Mouse (Mus musculus) embryonic facial prominence, embryonic 15.5 days (tissue): ENCODE data around the gene Cabp1. TPM values are rescaled to one million over a fixed set of nuclear protein-coding genes. Genes with fewer than 3 reads are reported as not detected.

Experiments used
- ATAC-seq: fragments of 200-750 bp; cut with Nextera tagmentation; 2 replicates; pipeline ENCODE4 v1.8.0; 2017; ENCODE audit warnings: low read depth, moderate TSS enrichment; ENCODE audit not compliant: insufficient number of reproducible peaks, low FRiP score, low TSS enrichment
- H3K27ac ChIP-seq: fragments of 300-500 bp; sonication (generic); replicated peaks from 2 replicates; pipeline ENCODE4 v1.5.1; 2015; ENCODE audit warnings: mild to moderate bottlenecking, inconsistent platforms
- H3K27me3 ChIP-seq: fragments of 300-500 bp; sonication (generic); 2 replicates; pipeline ENCODE4 v1.6.1; 2015; ENCODE audit warnings: inconsistent platforms
- H3K36me3 ChIP-seq: fragments of 300-500 bp; sonication (generic); 2 replicates; pipeline ENCODE4 v1.6.1; 2015; ENCODE audit warnings: mild to moderate bottlenecking, inconsistent platforms
- H3K4me1 ChIP-seq: fragments of 300-500 bp; sonication (generic); 2 replicates; pipeline ENCODE4 v1.6.1; 2015; ENCODE audit warnings: inconsistent platforms
- H3K4me2 ChIP-seq: fragments of 300-500 bp; sonication (generic); replicated peaks from 2 replicates; pipeline ENCODE4 v1.6.1; 2015; ENCODE audit warnings: mild to moderate bottlenecking, inconsistent platforms
- H3K4me3 ChIP-seq: fragments of 300-500 bp; sonication (generic); replicated peaks from 2 replicates; pipeline ENCODE4 v1.5.1; 2015; ENCODE audit warnings: mild to moderate bottlenecking, inconsistent platforms
- H3K9ac ChIP-seq: fragments of 300-500 bp; sonication (generic); 2 replicates; pipeline ENCODE4 v1.6.1; 2015; ENCODE audit warnings: inconsistent platforms
- H3K9me3 ChIP-seq: fragments of 300-500 bp; sonication (generic); replicated peaks from 2 replicates; pipeline ENCODE4 v1.6.1; 2016; ENCODE audit warnings: inconsistent platforms
- WGBS: fragments of 180-500 bp; shearing (Covaris S2); methylation state at CpG from one replicate; pipeline ENCODE4 v1.1.7; 2015; 5-methylcytosine and 5-hydroxymethylcytosine counted together
- polyA plus RNA-seq: library from polyadenylated mRNA; unstranded; fragments of >200 nt; fragmentation: Nextera tagmentation; extraction: Ambion mirVana; gene quantifications from 2 replicates; pipeline ENCODE4 v1.2.1, GENCODE M21; 2015

Gene Cabp1
- polyA plus RNA-seq, 1 experiment from 2014 or later = 2.6 TPM

DNA sequence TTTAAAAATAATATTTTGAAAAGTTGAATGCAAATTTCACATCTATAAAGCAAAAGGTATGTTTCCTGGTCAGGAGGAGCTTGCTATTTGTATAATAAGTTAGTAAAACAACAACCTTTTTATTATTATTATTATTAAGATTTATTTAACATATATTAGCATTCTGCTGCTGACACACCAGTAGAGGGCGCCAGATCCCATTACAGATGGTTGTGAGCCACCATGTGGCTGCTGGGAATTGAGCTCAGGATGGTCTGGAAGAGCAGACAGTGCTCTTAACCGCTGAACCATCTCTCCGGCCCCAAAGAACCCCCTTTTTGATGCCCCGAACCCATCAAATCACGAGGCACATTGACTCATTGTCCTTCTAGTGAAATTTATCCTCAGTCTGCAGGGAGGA lies 13.1 kb upstream of the Cabp1 start:
- Histone ChIP-seq H3K36me3 (no peaks in the 10 kb centered on the region), H3K4me2 (no peak overlapping the region), H3K9me3 (no peaks in the 10 kb centered on the region), H3K4me3 (no peak overlapping the region), H3K4me1 (peaks cover 24% of the 10 kb centered on the region), H3K27ac (no peak overlapping the region), H3K9ac (no peak overlapping the region), H3K27me3 (0 out of 2 replicates have a peak, but pooled peaks cover 2% of the 10 kb centered on the region)
- no peak for ATAC-seq
- 57% methylated on average over 5 of the region's 5 CpGs for WGBS

DNA sequence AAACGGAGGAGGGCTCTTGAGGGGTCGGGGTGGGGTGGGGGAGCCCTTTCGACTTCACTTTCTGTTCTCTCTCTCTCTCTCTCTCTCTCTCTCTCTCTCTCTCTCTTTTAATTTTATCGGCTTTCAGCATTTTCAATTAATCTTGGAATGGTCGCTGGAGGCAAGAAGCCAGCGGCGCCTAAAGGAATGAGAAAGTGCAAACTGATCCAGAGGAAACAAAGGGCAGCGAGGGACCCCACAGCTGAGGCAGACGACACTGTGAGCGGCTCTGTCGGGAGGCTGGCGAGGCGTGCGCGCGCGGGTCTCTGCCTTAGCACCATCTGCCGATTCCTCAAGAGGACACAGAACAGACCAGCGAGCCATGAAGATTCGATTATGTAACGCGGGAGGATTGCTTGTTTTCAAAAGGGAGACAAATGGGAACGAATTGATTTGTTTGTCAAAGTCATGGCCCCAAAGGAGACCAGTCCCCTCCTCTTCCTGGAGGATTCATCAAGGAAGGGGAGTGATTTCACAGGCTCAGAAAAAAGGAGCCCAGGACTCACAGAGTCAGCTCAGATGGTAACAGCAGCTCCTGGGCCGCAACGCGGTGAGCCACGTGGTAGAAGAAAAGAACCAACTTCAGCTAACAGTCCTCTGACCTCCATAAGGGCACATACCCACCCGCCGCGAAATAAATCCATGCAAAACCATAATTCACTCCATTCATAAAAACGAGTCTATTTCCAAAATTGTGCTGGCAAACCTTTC lies 10.6 kb upstream of the Cabp1 start:
- Histone ChIP-seq H3K9ac (no peak overlapping the region), H3K4me3 (peak overlapping the region; percentile 36), H3K4me1 (peaks cover 24% of the 10 kb centered on the region), H3K27me3 (0 out of 2 replicates have a peak, but pooled peaks cover 2% of the 10 kb centered on the region), H3K27ac (0 out of 2 replicates have a peak overlapping the region, but pooled peaks have one; percentile 22), H3K36me3 (no peaks in the 10 kb centered on the region), H3K9me3 (no peaks in the 10 kb centered on the region), H3K4me2 (peak overlapping the region; percentile 51)
- 2% methylated on average over 31 of the region's 31 CpGs for WGBS
- 0 out of 2 replicates have a peak, but pooled peaks have one; percentile 60 for ATAC-seq

DNA sequence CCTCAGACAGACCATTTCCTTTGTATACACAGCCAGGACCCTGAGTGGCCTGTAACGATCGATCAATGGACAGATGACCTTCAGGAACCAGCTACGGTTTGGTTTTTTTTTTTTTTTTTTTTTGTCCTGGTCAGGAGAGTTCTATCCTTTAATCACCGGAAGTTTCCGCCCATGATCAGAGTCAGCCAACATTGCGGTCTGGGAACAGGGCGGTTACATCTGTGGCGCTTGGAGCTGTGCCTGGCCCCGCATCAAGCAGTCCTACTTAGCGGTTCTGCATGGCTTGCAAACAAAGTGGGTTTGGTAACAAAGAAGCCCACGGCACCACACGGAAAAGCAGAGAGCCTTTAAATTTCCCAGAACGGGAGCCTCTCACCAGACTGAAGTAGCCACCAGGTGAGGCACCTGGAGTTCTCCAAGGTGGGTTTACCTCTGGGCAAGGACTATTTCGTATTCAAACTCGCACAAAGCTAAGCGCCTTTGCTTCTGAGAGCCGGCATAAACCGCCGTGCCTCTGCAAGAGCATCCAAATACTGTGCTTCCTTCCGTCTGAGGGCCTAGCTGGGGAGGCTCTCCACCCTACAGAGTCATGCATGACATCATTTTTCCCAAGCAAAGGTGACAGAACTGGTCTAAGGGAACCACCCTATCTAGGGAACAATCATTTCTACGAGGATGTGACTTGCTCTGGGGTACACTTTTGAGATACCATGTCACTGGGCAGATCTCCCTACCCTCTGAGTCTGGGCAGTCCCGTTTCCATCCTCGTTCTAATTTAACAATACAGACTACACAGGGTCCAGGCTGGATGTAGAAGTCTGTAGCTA lies 9.8 kb upstream of the Cabp1 start:
- Histone ChIP-seq H3K27me3 (0 out of 2 replicates have a peak, but pooled peaks cover 2% of the 10 kb centered on the region), H3K4me3 (peak overlapping the region; percentile 36), H3K9me3 (no peaks in the 10 kb centered on the region), H3K4me2 (peak overlapping the region; percentile 51), H3K27ac (no peak overlapping the region), H3K36me3 (no peaks in the 10 kb centered on the region), H3K4me1 (peaks cover 24% of the 10 kb centered on the region), H3K9ac (no peak overlapping the region)
- 12% methylated on average over 23 of the region's 23 CpGs for WGBS
- ATAC-seq = 0 out of 2 replicates have a peak, but pooled peaks have one; percentile 51

DNA sequence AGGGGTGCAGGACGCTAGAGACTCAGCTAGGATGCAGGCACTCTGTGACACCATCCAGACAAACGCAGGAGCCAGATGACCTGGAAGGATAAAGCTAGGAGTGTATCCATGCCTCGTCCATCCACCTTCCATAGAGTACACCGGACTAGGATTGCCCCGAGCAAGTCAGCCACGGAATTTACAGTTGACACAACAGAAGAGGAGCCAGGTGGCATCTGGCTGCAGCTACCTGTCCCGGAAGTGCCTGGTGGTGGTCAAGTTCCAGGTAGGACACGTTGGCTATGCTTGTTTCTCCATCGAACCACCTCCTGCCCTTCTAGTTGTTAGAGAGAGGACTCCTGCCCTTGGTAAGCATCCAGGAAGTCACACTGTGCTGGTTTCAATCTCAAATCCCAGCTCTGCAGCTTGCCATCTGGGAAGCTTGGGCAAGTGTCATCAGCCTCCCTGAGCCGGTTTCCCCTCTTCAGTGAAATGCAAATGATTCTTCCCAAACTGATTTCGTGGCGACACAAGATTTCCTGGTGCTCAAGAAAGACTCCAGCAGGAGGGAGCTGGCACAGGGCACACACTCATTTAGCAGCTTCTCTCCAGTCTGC lies 543 bp upstream of the Cabp1 start:
- no peak overlapping the region for H3K9ac ChIP-seq
- WGBS = 3% methylated on average over 12 of the region's 12 CpGs
- peak overlapping the region; percentile 100 for H3K4me2 ChIP-seq
- H3K27ac ChIP-seq = no peak overlapping the region
- H3K4me1 ChIP-seq = peaks cover 28% of the 10 kb centered on the region
- H3K36me3 ChIP-seq = no peaks in the 10 kb centered on the region
- peaks cover 54% of the 10 kb centered on the region for H3K27me3 ChIP-seq
- peak overlapping the region; percentile 55 for H3K4me3 ChIP-seq
- no peaks in the 10 kb centered on the region for H3K9me3 ChIP-seq
- no peak for ATAC-seq

DNA sequence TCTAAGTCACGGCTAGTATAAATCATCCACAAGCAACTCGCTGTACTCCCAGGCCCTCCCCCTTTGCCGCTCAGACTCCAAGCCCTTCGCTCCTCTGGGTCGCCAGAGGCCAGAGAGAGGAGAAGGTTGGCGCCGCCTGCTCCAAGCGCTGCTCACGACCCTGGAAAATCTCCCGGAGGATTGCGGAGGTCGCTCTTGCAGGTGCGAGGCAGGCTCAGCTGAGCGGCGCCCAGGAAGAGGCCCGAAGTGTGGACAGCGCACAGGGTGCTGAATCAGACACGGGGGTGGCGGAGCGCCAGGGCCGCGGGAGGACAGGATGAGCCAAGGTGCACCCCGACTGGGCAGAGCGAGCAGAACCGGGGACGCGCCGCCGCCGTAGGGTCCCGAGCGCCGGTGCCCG lies 955 bp downstream of the Cabp1 start:
- H3K9ac ChIP-seq = no peak overlapping the region
- no peak; the same call in 1 of the 2 replicates for ATAC-seq
- no peaks in the 10 kb centered on the region for H3K36me3 ChIP-seq
- H3K27me3 ChIP-seq = peaks cover 61% of the 10 kb centered on the region
- WGBS = 1% methylated on average over 34 of the region's 34 CpGs
- H3K4me3 ChIP-seq = peak overlapping the region; percentile 55
- H3K4me1 ChIP-seq = peaks cover 28% of the 10 kb centered on the region
- peak overlapping the region; percentile 100 for H3K4me2 ChIP-seq
- H3K9me3 ChIP-seq = no peaks in the 10 kb centered on the region
- H3K27ac ChIP-seq = no peak overlapping the region

DNA sequence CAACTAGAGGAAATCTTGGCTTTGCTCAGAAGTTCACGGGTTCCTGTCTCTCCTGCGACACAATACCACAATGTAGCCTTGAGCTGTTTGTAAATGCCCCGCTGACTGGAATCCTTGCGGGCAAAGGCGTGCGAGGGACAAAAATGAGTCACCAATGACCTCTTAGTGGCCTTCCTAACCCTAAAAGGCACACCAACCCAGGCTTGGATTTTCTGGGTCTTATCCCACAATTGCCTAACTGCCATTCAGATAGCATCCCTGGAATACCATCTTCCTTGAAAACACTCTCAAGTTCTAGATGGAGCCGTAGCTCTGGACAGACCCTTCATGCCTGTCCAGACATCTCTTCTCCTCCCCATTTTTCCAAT lies 1.4 kb downstream of the Cabp1 start:
- Histone ChIP-seq H3K4me2 (peak overlapping the region; percentile 100), H3K4me3 (peak overlapping the region; percentile 55), H3K36me3 (no peaks in the 10 kb centered on the region), H3K27ac (no peak overlapping the region), H3K9me3 (no peaks in the 10 kb centered on the region), H3K4me1 (peaks cover 28% of the 10 kb centered on the region), H3K9ac (no peak overlapping the region), H3K27me3 (peaks cover 61% of the 10 kb centered on the region)
- no peak for ATAC-seq
- 15% methylated on average over 7 of the region's 7 CpGs for WGBS

DNA sequence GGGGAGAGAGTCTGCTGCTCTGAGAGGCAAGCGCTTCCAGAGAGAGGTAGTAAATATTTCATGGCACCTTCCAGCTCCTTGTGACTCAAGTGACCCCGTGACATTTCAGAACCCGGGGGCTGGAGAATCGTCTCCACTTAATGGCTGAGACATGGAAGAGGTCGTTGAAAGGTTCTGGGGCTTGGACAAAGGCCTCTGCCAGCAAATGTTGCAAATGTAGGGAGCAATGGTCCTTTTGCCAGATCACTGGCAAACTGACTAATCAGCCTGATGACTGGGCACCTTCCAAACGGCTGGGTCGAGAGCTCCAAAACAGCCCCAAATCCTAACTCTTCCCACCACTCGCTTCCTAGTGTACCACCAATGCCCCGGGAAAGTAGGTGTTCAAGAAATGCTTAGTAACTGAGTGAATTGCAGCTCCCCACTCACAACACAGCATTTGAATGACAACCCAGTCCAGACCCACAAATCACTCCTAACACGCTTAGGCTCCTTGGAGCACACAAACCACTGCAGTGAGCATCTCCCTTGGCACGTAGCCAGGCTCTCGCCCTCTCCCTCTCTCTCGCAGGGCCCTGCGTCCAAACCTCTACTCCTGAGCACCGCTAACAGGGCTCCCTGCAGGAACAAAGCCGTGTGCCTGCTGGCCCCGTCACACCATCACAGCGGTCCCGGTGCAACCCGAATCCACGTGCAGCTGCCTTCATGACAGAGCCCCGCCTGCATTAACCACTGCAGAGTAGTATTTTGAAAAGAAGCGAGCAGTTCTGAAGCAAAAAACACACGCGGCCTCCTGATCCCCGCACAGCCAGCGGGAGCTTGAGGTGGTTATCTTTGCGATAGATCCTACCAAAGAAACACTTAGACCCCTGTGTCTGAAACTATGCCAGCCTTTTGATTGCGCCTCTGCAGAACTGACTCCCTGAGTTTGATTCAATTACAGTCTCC lies 2.0 kb downstream of the Cabp1 start:
- no peak overlapping the region for H3K27ac ChIP-seq

DNA sequence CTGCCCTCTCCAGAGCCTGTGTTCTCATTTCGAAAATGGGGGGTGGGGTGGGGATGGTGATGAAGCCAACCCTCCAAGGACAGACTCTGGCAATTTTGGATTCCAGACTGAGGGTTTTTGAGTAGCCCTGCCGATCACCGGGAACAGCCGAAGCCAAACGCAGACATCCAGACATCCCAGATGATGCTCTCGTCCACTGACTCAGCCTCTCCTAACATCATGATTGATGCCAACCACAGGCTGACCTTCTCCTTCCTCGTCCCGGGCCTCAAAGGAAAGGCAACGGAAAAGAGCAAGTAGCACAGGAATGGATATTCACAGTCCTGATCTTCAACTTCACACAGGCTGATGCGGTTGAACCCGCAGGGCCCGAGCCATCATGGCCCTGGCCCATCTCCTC lies 4.1 kb downstream of the Cabp1 start:
- Histone ChIP-seq H3K4me3 (no peak overlapping the region), H3K4me1 (peaks cover 48% of the 10 kb centered on the region), H3K27ac (no peak overlapping the region), H3K27me3 (peaks cover 65% of the 10 kb centered on the region), H3K9ac (no peak overlapping the region), H3K4me2 (no peak overlapping the region), H3K9me3 (no peaks in the 10 kb centered on the region), H3K36me3 (no peaks in the 10 kb centered on the region)
- ATAC-seq = no peak
- WGBS = 70% methylated on average over 12 of the region's 12 CpGs

More for the DNA sequence above, 2.0 kb downstream of the Cabp1 start:
- Histone ChIP-seq H3K9me3 (no peaks in the 10 kb centered on the region), H3K4me1 (peaks cover 33% of the 10 kb centered on the region), H3K36me3 (no peaks in the 10 kb centered on the region), H3K4me3 (peak overlapping the region; percentile 3; the same call in 1 of the 2 replicates), H3K9ac (no peak overlapping the region), H3K27me3 (peaks cover 61% of the 10 kb centered on the region), H3K4me2 (peak overlapping the region; percentile 100; the same call in 1 of the 2 replicates)
- ATAC-seq = no peak
- WGBS = 9% methylated on average over 29 of the region's 29 CpGs

DNA sequence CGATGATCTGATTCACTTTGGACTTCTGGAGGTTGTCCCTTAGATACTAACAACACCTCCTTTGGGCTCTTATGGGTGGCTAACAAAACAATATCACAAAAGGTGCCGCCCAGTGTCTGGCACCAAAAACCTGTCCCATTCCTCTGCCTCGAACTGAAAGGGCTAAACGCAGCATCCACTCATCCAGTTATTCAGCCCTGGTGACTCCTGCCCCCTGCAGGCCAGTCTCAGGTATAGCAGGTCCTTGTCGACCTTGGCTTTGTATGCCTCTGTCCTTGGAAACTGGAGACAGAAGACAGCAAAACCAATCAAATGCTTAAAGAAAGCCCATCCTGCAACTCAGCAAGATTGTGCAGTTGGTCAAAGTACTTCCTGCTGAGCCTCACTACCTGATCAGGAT lies 5.4 kb downstream of the Cabp1 start:
- no peak overlapping the region for H3K9ac ChIP-seq
- H3K4me3 ChIP-seq = no peak overlapping the region
- H3K36me3 ChIP-seq = no peaks in the 10 kb centered on the region
- 46% methylated on average over 5 of the region's 5 CpGs for WGBS
- peaks cover 41% of the 10 kb centered on the region for H3K4me1 ChIP-seq
- no peak overlapping the region for H3K27ac ChIP-seq
- H3K9me3 ChIP-seq = no peaks in the 10 kb centered on the region
- H3K4me2 ChIP-seq = no peak overlapping the region
- no peak for ATAC-seq
- peaks cover 53% of the 10 kb centered on the region for H3K27me3 ChIP-seq
